Mouse (Mus musculus) limb, embryonic 14.5 days (tissue): Measurements from ENCODE around the gene Sec31a. TPM values are rescaled to one million over a fixed set of nuclear protein-coding genes. Genes with fewer than 3 reads are reported as not detected.

ENCODE experiments used
- ATAC-seq: fragments of 200-750 bp; cut with Nextera tagmentation; 2 replicates; pipeline ENCODE4 v1.8.0; 2017; ENCODE audit warnings: low read depth, moderate number of reproducible peaks, moderate TSS enrichment; ENCODE audit not compliant: low FRiP score
- DNase-seq: peaks from one replicate; pipeline ENCODE4 v3.0.0-alpha.2; 2015; ENCODE audit warnings: low spot score
- H3K27ac ChIP-seq: fragments of 300-500 bp; sonication (generic); replicated peaks from 2 replicates; pipeline ENCODE4 v1.5.1; 2014; ENCODE audit warnings: low read depth, mild to moderate bottlenecking, low read length, moderate library complexity, mixed read lengths
- H3K27me3 ChIP-seq: fragments of 300-500 bp; sonication (generic); 2 replicates; pipeline ENCODE4 v1.6.1; 2014; ENCODE audit warnings: low read length, mixed read lengths; ENCODE audit not compliant: control insufficient read depth, insufficient read depth
- H3K36me3 ChIP-seq: fragments of 300-500 bp; sonication (generic); 2 replicates; pipeline ENCODE4 v1.6.1; 2014; ENCODE audit warnings: mild to moderate bottlenecking, low read length, moderate library complexity, mixed read lengths; ENCODE audit not compliant: control insufficient read depth, insufficient read depth
- H3K4me1 ChIP-seq: fragments of 300-500 bp; sonication (generic); 2 replicates; pipeline ENCODE4 v1.6.1; 2014; ENCODE audit warnings: antibody characterized with exemption, low read length, mixed read lengths; ENCODE audit not compliant: control insufficient read depth, insufficient read depth
- H3K4me2 ChIP-seq: fragments of 300-500 bp; sonication (generic); replicated peaks from 2 replicates; pipeline ENCODE4 v1.6.1; 2014; ENCODE audit warnings: low read depth, mild to moderate bottlenecking, low read length, moderate library complexity; ENCODE audit not compliant: severe bottlenecking
- H3K4me3 ChIP-seq: fragments of 300-500 bp; sonication (generic); replicated peaks from 2 replicates; pipeline ENCODE4 v1.5.1; 2014; ENCODE audit warnings: low read length
- H3K9ac ChIP-seq: fragments of 300-500 bp; sonication (generic); 2 replicates; pipeline ENCODE4 v1.6.1; 2014; ENCODE audit warnings: mild to moderate bottlenecking, low read depth, low read length, moderate library complexity; ENCODE audit not compliant: severe bottlenecking
- H3K9me3 ChIP-seq: fragments of 300-500 bp; sonication (generic); 2 replicates; pipeline ENCODE4 v1.6.1; 2016; ENCODE audit warnings: low read length; ENCODE audit not compliant: control insufficient read depth
- POLR2A ChIP-seq: fragments of 200-500 bp; IDR thresholded peaks from 2 replicates; pipeline ENCODE4 v1.8.0; 2012; ENCODE audit warnings: inconsistent platforms, mild to moderate bottlenecking, moderate library complexity, borderline replicate concordance; ENCODE audit not compliant: insufficient read depth, insufficient read length; ENCODE audit errors: extremely low read depth
- WGBS: fragments of 180-500 bp; shearing (Covaris S2); extraction: QIAGEN DNeasy Blood & Tissue Kit; methylation state at CpG from one replicate; pipeline ENCODE4 v1.1.7; 2014; 5-methylcytosine and 5-hydroxymethylcytosine counted together
- polyA plus RNA-seq, 2 experiments: library from polyadenylated mRNA; depleted of rRNA in 1 of 2; stranded (reverse) in 1 of 2; unstranded in 1 of 2; fragments of >200 nt; fragmentation: Nextera tagmentation in 1 of 2; extraction: Ambion mirVana in 1 of 2; gene quantifications; 2 replicates each; pipeline versions ENCODE4 v1.2.1 to v1.2.3; 2012 to 2014

Gene Sec31a
- polyA plus RNA-seq, 2 experiments: 268 to 320 TPM

DNA sequence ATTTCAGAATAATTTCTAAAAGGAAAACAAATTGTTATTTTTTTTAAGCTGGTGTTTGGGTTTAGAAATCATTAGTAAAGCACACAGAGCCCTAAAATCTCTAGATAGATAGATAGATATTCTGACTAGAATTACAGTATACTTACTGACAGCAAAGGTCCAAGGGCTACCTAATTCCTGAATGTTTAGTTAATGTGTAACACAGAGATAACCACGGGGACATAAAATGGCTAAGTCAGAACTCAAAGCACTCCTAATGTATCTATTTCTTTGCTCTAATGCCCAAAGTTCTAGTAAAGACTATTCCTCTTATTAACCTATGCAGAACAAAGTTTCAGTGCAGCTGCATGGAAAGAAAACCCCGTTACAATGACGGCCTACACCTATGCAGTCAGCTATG, 3.1 kb downstream of the Sec31a start:
- no peak for ATAC-seq
- Histone ChIP-seq H3K27ac (no peak overlapping the region), H3K4me2 (no peak overlapping the region), H3K36me3 (peaks cover 20% of the 10 kb centered on the region), H3K4me1 (peaks cover 23% of the 10 kb centered on the region), H3K9ac (no peak overlapping the region), H3K27me3 (no peaks in the 10 kb centered on the region), H3K4me3 (no peak overlapping the region), H3K9me3 (no peaks in the 10 kb centered on the region)
- no peak for DNase-seq
- WGBS: 76% methylated on average over 3 of the region's 3 CpGs
- TF ChIP-seq POLR2A: no peak

DNA sequence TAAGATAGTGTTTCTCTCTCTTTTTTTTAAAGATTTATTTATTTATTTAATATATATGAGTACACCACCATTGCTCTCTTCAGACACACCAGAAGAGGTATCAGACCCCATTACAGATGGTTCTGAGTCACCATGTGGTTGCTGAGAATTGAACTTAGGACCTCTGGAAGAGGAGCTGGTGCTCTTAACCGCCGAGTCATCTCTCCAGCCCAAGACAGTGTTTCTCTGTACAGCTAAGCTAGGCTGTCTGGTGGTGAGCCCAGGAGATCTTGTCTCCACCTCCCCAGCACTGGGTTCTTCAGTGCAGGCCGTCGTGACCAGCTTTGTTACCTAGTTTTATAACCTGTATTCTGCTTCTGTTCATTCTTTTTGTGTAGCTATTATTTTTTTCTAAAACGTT, 5.8 kb downstream of the Sec31a start:
- no peak overlapping the region for H3K4me2 ChIP-seq
- no peaks in the 10 kb centered on the region for H3K9me3 ChIP-seq
- no peak for TF ChIP-seq POLR2A
- ATAC-seq (no peak), DNase-seq (no peak)
- no peaks in the 10 kb centered on the region for H3K27me3 ChIP-seq
- no peak overlapping the region for H3K4me3 ChIP-seq
- H3K9ac ChIP-seq: no peak overlapping the region
- 91% methylated on average over 5 of the region's 5 CpGs for WGBS
- H3K27ac ChIP-seq: no peak overlapping the region
- peaks cover 18% of the 10 kb centered on the region for H3K4me1 ChIP-seq
- peaks cover 44% of the 10 kb centered on the region for H3K36me3 ChIP-seq

DNA sequence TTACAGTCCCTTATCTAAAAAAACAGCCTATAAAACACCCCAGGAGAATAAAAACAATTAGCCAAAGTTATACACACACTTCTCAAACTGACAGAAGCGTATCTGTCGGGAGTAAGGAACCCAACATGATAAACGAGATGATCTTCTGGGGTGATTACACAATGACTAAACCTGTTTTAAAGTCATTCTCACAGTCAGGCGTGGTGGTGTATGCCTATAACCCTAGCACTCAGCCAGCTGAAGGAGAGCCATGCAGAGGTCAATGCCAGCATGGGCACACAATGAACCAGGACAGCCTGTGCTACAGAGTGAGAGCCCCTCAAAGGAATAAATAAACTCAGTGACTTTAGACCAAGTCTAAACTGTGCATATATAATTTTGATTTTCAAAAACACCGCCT, 7.5 kb downstream of the Sec31a start:
- no peak for DNase-seq
- Histone ChIP-seq H3K36me3 (peaks cover 62% of the 10 kb centered on the region), H3K9ac (no peak overlapping the region), H3K4me3 (no peak overlapping the region), H3K9me3 (no peaks in the 10 kb centered on the region), H3K4me1 (peaks cover 7% of the 10 kb centered on the region), H3K27ac (no peak overlapping the region), H3K27me3 (no peaks in the 10 kb centered on the region), H3K4me2 (no peak overlapping the region)
- 85% methylated on average over 5 of the region's 5 CpGs for WGBS
- no peak for ATAC-seq
- TF ChIP-seq POLR2A: no peak

DNA sequence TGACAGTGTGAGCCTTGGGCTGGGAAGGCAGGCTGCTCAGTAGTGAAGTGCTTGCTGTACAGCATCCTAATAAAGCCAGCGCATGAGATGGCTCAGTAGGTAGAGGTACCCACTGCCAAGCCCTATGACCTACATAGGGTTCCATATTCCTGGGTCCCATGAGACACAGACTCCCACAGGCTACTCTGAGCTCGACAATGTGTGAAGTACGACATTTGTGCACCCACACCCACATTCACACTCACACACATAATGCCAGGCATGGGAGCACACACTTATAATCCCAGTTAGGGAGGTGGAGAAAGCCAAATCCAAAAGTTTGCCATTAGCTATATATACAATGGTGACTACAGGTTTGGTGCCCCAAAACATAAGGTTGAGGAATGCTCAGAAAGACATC, 19.3 kb downstream of the Sec31a start:
- no peak overlapping the region for H3K27ac ChIP-seq
- H3K4me2 ChIP-seq: no peak overlapping the region
- no peaks in the 10 kb centered on the region for H3K4me1 ChIP-seq
- no peaks in the 10 kb centered on the region for H3K27me3 ChIP-seq
- no peak overlapping the region for H3K9ac ChIP-seq
- H3K36me3 ChIP-seq: peaks cover 90% of the 10 kb centered on the region
- no peaks in the 10 kb centered on the region for H3K9me3 ChIP-seq
- TF ChIP-seq POLR2A: no peak
- DNase-seq (no peak), ATAC-seq (no peak)
- H3K4me3 ChIP-seq: no peak overlapping the region
- WGBS: 93% methylated on average over 3 of the region's 3 CpGs

DNA sequence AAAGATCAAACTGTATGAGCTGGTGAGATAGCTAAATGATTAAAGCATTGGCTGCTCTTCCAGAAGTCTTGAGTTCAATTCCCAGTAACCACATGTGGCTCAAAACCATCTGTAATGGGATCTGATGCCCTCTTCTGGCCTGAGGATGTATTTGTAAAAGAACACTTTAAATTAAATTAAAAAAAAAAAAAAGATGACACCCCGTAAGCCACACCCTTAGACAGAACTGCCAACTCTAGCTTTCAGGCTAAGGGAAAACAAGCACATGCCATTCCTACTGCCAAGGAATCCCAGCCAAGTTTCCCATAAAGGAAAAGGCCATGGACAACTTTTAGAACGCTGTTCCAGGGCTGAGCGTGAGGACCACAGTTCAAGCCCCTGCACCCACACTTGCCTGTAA, 22.4 kb downstream of the Sec31a start:
- ATAC-seq: no peak
- H3K36me3 ChIP-seq: peaks cover 95% of the 10 kb centered on the region
- no peak overlapping the region for H3K9ac ChIP-seq
- no peaks in the 10 kb centered on the region for H3K9me3 ChIP-seq
- 88% methylated on average over 3 of the region's 3 CpGs for WGBS
- no peaks in the 10 kb centered on the region for H3K27me3 ChIP-seq
- H3K4me2 ChIP-seq: no peak overlapping the region
- no peaks in the 10 kb centered on the region for H3K4me1 ChIP-seq
- H3K4me3 ChIP-seq: no peak overlapping the region
- DNase-seq: no peak
- no peak overlapping the region for H3K27ac ChIP-seq
- no peak for TF ChIP-seq POLR2A

DNA sequence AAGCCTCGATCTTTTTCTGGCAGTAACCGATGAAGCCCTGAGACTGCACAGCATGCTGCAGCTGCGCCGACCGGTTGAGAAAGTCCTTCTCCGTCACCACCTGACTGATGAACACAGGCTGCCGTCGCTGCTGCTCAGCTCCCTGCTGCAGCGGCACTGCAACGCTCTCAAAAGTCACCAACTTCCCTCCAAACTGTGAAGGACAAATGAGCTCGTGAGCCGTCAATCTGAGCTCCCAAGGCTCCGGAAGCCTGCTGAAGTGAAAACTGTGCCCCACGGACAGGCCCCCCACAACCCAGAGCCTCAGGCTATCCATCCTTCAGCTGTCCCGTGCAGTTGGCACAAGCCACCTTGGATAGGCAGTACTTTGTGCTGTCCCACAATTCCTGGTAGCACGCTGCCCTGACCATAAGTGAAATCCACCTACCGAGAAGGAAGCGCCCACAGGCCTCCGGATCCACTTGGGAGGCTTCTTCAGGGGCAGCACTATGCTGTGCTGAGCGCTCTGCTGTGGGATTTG, 23.5 kb downstream of the Sec31a start:
- no peaks in the 10 kb centered on the region for H3K4me1 ChIP-seq
- DNase-seq: no peak
- 92% methylated on average over 20 of the region's 20 CpGs for WGBS
- no peak overlapping the region for H3K4me3 ChIP-seq
- no peak overlapping the region for H3K27ac ChIP-seq
- no peak overlapping the region for H3K9ac ChIP-seq
- peaks cover 96% of the 10 kb centered on the region for H3K36me3 ChIP-seq
- TF ChIP-seq POLR2A: no peak
- no peaks in the 10 kb centered on the region for H3K9me3 ChIP-seq
- no peaks in the 10 kb centered on the region for H3K27me3 ChIP-seq
- ATAC-seq: no peak
- no peak overlapping the region for H3K4me2 ChIP-seq
